Mouse (Mus musculus) limb, embryonic 10.5 days (tissue): Measurements from ENCODE around the gene Stk39. TPM values are rescaled to one million over a fixed set of nuclear protein-coding genes. Genes with fewer than 3 reads are reported as not detected.

ENCODE experiments used
- DNase-seq: peaks from one replicate; pipeline ENCODE4 v3.0.0-alpha.2; 2017; ENCODE audit warnings: low spot score
- H3K27ac ChIP-seq: fragments of 300-500 bp; sonication (generic); 2 replicates; pipeline ENCODE4 v1.5.1; 2016; ENCODE audit warnings: mild to moderate bottlenecking
- H3K27me3 ChIP-seq: fragments of 300-500 bp; sonication (generic); 2 replicates; pipeline ENCODE4 v1.6.1; 2016; ENCODE audit warnings: low read depth, mild to moderate bottlenecking; ENCODE audit not compliant: poor library complexity, severe bottlenecking
- H3K36me3 ChIP-seq: fragments of 300-500 bp; sonication (generic); 2 replicates; pipeline ENCODE4 v1.6.1; 2016; ENCODE audit warnings: mild to moderate bottlenecking, moderate library complexity
- H3K4me1 ChIP-seq: fragments of 300-500 bp; sonication (generic); 2 replicates; pipeline ENCODE4 v1.6.1; 2016
- H3K4me3 ChIP-seq: fragments of 300-500 bp; sonication (generic); 2 replicates; pipeline ENCODE4 v1.5.1; 2016; ENCODE audit warnings: mild to moderate bottlenecking, moderate library complexity
- H3K9me3 ChIP-seq: fragments of 300-500 bp; sonication (generic); replicated peaks from 2 replicates; pipeline ENCODE4 v1.6.1; 2016; ENCODE audit warnings: mild to moderate bottlenecking
- WGBS: fragments of 180-500 bp; shearing (Covaris S2); methylation state at CpG from one replicate; pipeline ENCODE4 v1.1.7; 2016; 5-methylcytosine and 5-hydroxymethylcytosine counted together
- polyA plus RNA-seq: library from polyadenylated mRNA; unstranded; fragments of >200 nt; fragmentation: Nextera tagmentation; extraction: Ambion mirVana; gene quantifications from 2 replicates; pipeline ENCODE4 v1.2.1, GENCODE M21; 2016

Gene Stk39
- polyA plus RNA-seq, 1 experiment from 2014 or later: 22.1 TPM

DNA sequence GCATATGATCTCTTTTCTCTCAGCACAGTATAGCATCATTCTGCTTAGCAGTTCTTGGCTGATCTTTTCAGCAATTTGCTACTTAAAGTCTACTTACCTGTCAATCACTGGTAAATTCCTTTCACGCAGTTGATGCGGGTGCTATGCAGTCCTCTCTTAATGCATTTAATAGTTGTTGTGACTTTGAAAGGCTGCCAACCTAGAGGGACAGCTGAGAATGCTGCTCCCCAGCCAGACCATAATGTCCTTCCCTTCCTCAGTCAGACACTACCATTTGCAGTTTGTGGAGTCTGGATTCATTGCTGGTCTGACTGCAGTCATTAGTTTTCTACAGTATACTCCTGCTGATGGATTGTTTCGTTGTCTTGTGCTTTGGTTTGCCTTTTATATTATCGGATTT, 277.6 kb downstream of the Stk39 start:
- no peaks in the 10 kb centered on the region for H3K9me3 ChIP-seq
- 88% methylated on average over 4 of the region's 4 CpGs for WGBS
- no peaks in the 10 kb centered on the region for H3K4me1 ChIP-seq
- no peaks in the 10 kb centered on the region for H3K36me3 ChIP-seq
- no peaks in the 10 kb centered on the region for H3K27me3 ChIP-seq
- H3K4me3 ChIP-seq: no peak overlapping the region
- DNase-seq: no peak
- H3K27ac ChIP-seq: no peak overlapping the region

DNA sequence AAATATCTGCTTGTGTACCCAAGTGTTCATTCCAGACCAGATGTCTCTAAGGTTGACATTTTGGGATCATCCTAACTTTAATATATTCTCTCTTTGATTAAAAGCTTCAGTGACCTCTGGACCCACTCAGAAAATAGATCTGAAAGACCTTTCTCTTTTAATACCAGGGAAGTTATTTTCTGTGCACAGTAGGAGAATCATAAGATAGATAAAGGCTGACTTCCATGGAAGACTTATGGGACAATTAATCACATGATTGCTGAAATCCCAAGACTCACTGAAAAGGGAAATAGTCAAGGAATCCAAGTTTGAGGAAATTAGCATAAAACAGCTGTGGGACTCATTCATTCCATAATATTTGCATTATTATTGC, 278.6 kb downstream of the Stk39 start:
- H3K36me3 ChIP-seq: no peaks in the 10 kb centered on the region
- H3K4me1 ChIP-seq: no peaks in the 10 kb centered on the region
- H3K27me3 ChIP-seq: no peaks in the 10 kb centered on the region
- H3K4me3 ChIP-seq: no peak overlapping the region
- no peaks in the 10 kb centered on the region for H3K9me3 ChIP-seq
- DNase-seq: no peak
- H3K27ac ChIP-seq: no peak overlapping the region

DNA sequence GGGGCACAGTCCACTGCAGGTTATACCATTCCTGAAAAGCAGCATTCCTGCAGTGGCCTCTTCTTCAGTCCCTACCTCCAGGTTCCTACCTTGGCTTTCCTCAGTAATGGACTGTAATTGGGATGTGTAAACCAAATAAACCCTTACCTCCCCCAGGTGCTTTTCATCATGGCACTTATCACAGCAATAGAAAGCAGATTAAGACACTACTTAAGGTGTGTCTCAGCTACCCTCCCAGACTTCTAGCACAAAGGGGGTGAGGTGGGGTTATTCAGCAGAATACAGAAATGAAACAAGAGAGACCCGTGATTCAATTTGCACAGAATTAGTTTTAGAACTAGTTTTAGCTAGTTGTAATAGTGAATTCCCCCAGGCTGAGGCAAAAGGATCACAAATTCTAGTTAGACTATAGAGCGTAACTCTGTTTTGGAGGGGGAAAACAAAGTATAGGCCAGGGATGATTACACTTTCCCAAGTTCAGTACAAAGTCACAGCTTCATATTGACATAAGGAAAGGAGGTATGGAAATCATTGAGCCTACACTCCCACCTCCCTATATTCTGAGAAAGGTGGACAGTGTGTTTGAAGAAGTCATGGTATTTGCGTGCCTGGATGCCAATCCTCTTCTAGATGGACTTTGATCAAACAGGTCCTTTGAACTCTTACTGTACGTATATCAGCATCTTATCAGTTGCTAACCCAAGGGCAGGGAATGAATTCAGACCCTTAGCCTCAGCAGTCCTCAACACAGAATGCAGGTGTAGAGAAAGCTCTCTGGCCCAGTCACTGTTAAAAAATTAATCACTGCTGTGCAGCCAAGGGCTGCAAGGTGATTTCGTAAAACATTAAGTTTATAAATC, 279.2 kb downstream of the Stk39 start:
- 89% methylated on average over 5 of the region's 5 CpGs for WGBS
- H3K36me3 ChIP-seq: no peaks in the 10 kb centered on the region
- no peaks in the 10 kb centered on the region for H3K9me3 ChIP-seq
- H3K4me1 ChIP-seq: no peaks in the 10 kb centered on the region
- no peak overlapping the region for H3K27ac ChIP-seq
- DNase-seq: no peak
- H3K27me3 ChIP-seq: no peaks in the 10 kb centered on the region
- H3K4me3 ChIP-seq: no peak overlapping the region

DNA sequence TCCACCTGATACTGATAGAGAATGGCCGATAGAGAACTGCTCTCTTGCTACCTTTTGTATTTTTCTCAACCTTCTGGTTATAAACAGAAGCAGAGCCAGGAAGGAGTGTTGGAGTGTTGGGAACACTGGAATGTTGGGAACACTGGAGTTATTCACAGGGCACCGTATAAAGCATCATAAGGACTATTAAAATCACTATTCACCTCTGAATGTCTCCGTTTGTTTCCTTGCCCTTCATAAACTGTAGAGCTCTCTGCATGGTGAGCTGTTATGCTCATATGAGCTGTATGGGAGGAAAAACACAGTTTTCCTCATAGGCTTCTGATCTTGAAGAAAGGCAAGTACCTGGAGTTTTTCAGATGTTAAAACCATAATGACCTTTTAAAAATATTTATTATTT, 295.6 kb downstream of the Stk39 start:
- WGBS: 95% methylated on average over 3 of the region's 3 CpGs
- H3K27ac ChIP-seq: no peak overlapping the region
- H3K36me3 ChIP-seq: no peaks in the 10 kb centered on the region
- H3K4me3 ChIP-seq: no peak overlapping the region
- no peak for DNase-seq
- H3K9me3 ChIP-seq: no peaks in the 10 kb centered on the region
- no peaks in the 10 kb centered on the region for H3K4me1 ChIP-seq
- H3K27me3 ChIP-seq: no peaks in the 10 kb centered on the region

DNA sequence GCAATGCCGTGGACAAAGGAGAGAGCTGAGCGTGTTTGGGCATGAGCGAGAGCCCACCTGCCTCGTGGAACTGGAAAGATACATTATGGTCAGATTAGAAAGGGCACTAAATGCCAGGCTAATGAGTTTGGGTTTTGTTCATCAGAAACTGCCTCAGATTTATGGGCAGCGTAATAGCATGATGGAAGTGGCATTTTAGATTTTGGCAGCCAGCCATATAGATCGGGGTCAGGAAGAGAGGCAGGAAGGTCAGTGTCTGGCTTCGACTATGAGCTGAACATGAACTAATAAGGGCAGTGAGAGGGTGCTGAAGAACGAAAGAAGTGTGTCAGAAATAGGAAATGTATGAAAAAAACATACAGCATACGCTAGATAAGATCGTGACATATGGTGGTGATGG, 300.8 kb downstream of the Stk39 start:
- Histone ChIP-seq H3K27ac (no peak overlapping the region), H3K36me3 (no peaks in the 10 kb centered on the region), H3K4me3 (no peak overlapping the region), H3K27me3 (no peaks in the 10 kb centered on the region), H3K9me3 (no peaks in the 10 kb centered on the region), H3K4me1 (no peaks in the 10 kb centered on the region)
- WGBS: 84% methylated on average over 10 of the region's 10 CpGs
- DNase-seq: no peak

DNA sequence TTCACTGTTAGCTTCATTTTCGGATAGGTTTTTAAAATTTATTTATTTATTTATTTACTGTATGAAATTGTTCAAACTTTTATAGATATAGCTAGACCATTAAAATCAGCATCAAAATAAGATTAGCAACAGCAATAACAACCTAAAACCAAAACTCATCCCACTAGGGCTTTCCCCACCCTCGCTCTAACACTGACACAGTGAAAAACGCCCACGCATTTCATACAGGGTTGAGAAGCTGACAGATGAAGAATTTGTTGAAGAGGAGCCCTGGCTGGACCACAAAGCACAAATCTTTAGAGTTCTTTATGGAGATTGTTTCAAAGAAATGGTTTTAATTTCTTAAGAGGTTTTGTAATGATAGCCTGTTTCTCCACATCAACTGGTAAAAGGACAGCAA, 310.1 kb downstream of the Stk39 start:
- 92% methylated on average over 4 of the region's 4 CpGs for WGBS
- no peaks in the 10 kb centered on the region for H3K36me3 ChIP-seq
- no peaks in the 10 kb centered on the region for H3K4me1 ChIP-seq
- DNase-seq: no peak
- H3K4me3 ChIP-seq: no peak overlapping the region
- no peaks in the 10 kb centered on the region for H3K27me3 ChIP-seq
- no peak overlapping the region for H3K27ac ChIP-seq
- no peaks in the 10 kb centered on the region for H3K9me3 ChIP-seq

DNA sequence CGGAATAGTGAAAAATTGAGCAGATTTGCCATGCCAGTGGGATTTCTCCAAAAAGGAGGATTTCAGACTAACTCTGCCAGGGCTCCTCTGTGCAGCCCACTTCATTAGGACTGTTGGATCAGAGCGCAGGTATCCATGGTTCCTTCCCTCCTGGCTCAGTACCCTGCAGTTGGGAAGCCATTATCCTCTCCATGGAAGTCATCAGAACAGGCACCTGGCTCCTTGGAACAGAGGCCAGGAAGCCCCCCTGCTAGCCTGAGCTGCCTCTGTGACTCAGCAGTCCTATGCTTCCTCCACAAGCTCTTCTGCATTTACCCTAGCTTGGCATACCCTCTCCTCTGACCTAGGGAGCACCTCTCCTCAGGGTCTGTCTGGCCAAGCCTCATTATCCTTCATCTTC, 311.5 kb downstream of the Stk39 start:
- Histone ChIP-seq H3K27ac (no peak overlapping the region), H3K4me3 (no peak overlapping the region), H3K36me3 (no peaks in the 10 kb centered on the region), H3K4me1 (no peaks in the 10 kb centered on the region), H3K27me3 (no peaks in the 10 kb centered on the region), H3K9me3 (no peaks in the 10 kb centered on the region)
- WGBS: 90% methylated on average over 2 of the region's 2 CpGs
- DNase-seq: no peak

Other genes starting within 250 kb of the Stk39 start
- not detected in 2 replicates for gene 4933409G03Rik, start 110.1 kb upstream of the Stk39 start, polyA plus RNA-seq
- not detected in 2 replicates for gene 4932414N04Rik, start 184.2 kb upstream of the Stk39 start, polyA plus RNA-seq